ENCODE assay signal across 22 mouse cellular contexts in genomic region chr2:31451530-31451929, GRCm38 (mm10). TPM values are rescaled to one million over a fixed set of nuclear protein-coding genes. Genes with fewer than 3 reads are reported as not detected.
DNase-seq lines count a peak whose midpoint lies in the region; ATAC-seq lines count a peak whose summit lies in the region.
"Had no signal": no experiment of that assay in that cellular context is flagged by ENCODE, and none has a peak within 500 bp of the region (broad histone marks: within the 10 kb centered on the region; RNA-seq: fewer than 3 reads in every experiment).

No protein-coding gene starts in this region.

- peak; percentile 67 for ATAC-seq in CD4-positive, CD25-positive, alpha-beta regulatory T cell, adult 4 months
- ATAC-seq in embryonic facial prominence, embryonic 15.5 days (ENCODE audit: insufficient number of reproducible peaks, low FRiP score, low TSS enrichment, low read depth), result no peak
- ATAC-seq in heart, embryonic 11.5 days (replicated peaks; ENCODE audit: insufficient number of reproducible peaks, low FRiP score, low TSS enrichment), result no peak
- ATAC-seq: hindbrain, postnatal 0 days; liver, embryonic 12.5 days had no signal

- H3K4me1 ChIP-seq in embryonic facial prominence, embryonic 15.5 days, result peaks cover 62% of the 10 kb centered on the region
- H3K4me1 ChIP-seq in heart, embryonic 11.5 days (ENCODE audit: control insufficient read depth, insufficient read depth, low read length), result peaks cover 29% of the 10 kb centered on the region

- H3K9ac ChIP-seq in embryonic facial prominence, embryonic 15.5 days, result no peak overlapping the region
- H3K9ac ChIP-seq in heart, embryonic 11.5 days (ENCODE audit: low read depth, low read length), result no peak overlapping the region
- H3K9ac ChIP-seq: liver, embryonic 12.5 days; neural tube, embryonic 12.5 days had no signal

- H3K9me3 ChIP-seq in embryonic facial prominence, embryonic 15.5 days (replicated peaks), result no peaks in the 10 kb centered on the region
- no peaks in the 10 kb centered on the region for H3K9me3 ChIP-seq in heart, embryonic 11.5 days (replicated peaks; ENCODE audit: control insufficient read depth, low read length)
- H3K9me3 ChIP-seq: forebrain, embryonic 10.5 days; G1E; liver, embryonic 12.5 days; midbrain, embryonic 10.5 days; neural tube, embryonic 12.5 days had no signal

- H3K4me2 ChIP-seq in embryonic facial prominence, embryonic 15.5 days (replicated peaks), result no peak overlapping the region
- no peak overlapping the region for H3K4me2 ChIP-seq in heart, embryonic 11.5 days
- H3K4me2 ChIP-seq: liver, embryonic 12.5 days; neural tube, embryonic 12.5 days had no signal

- H3K27me3 ChIP-seq in embryonic facial prominence, embryonic 15.5 days, result no peaks in the 10 kb centered on the region
- H3K27me3 ChIP-seq in heart, embryonic 11.5 days (ENCODE audit: control insufficient read depth, insufficient read depth, low read length), result 0 out of 2 replicates have a peak, but pooled peaks cover 3% of the 10 kb centered on the region

- peak; percentile 33 for DNase-seq in A20 (ENCODE audit: low read depth, low spot score)
- DNase-seq in thymus, postnatal 10 days (ENCODE audit: low spot score in 2 of 2), result peak; percentile 25 to 43
- DNase-seq in cerebellum, postnatal 14 days, result no peak
- no peak for DNase-seq in gastrocnemius, postnatal 4 days (ENCODE audit: low spot score in 2 of 2)
- DNase-seq: cerebellum, adult 2 months; gastrocnemius, adult 2 months; heart, adult 18-20 months; heart, postnatal 36 days; kidney, adult 9 months; kidney, postnatal 36 days; layer of hippocampus, adult 9-11 months; lung, adult 2 months; lung, postnatal 36 days had no signal

- H3K27ac ChIP-seq in embryonic facial prominence, embryonic 15.5 days (replicated peaks), result peak overlapping the region; percentile 23; the same call in 1 of the 2 replicates
- H3K27ac ChIP-seq in heart, embryonic 11.5 days (ENCODE audit: low read depth, low read length), result no peak overlapping the region
- H3K27ac ChIP-seq: forebrain, embryonic 10.5 days; gastrocnemius, adult 2 months; hindbrain, postnatal 0 days; liver, embryonic 12.5 days; midbrain, embryonic 10.5 days; neural tube, embryonic 12.5 days had no signal

- 32% methylated on average over 1 of the region's 1 CpGs for WGBS in embryonic facial prominence, embryonic 15.5 days
- 41% methylated on average over 1 of the region's 1 CpGs for WGBS in heart, embryonic 11.5 days (ENCODE audit: insufficient replicate concordance)

- H3K4me3 ChIP-seq in embryonic facial prominence, embryonic 15.5 days (replicated peaks), result no peak overlapping the region
- H3K4me3 ChIP-seq in heart, embryonic 11.5 days (ENCODE audit: low read depth, low read length), result no peak overlapping the region
- H3K4me3 ChIP-seq: forebrain, embryonic 10.5 days; gastrocnemius, adult 2 months; liver, embryonic 12.5 days; midbrain, embryonic 10.5 days; neural tube, embryonic 12.5 days had no signal

- H3K36me3 ChIP-seq in embryonic facial prominence, embryonic 15.5 days, result no peaks in the 10 kb centered on the region
- H3K36me3 ChIP-seq in heart, embryonic 11.5 days (ENCODE audit: control insufficient read depth, insufficient read depth, low read length), result no peaks in the 10 kb centered on the region
- H3K36me3 ChIP-seq: forebrain, embryonic 10.5 days; G1E; liver, embryonic 12.5 days; midbrain, embryonic 10.5 days; neural tube, embryonic 12.5 days had no signal

RNA-seq across cellular contexts. Expression of gene Ass1, which starts 18.5 kb away (rescaled TPM):
- polyA plus RNA-seq in CD4-positive, CD25-positive, alpha-beta regulatory T cell, adult 4 months (2017; shearing (Covaris generic)), result 100 to 1,000 TPM; 415 to 537 TPM
- polyA plus RNA-seq in embryonic facial prominence, embryonic 15.5 days (2015; fragmentation: Nextera tagmentation; extraction: Ambion mirVana), result 38.1 and 41.3 TPM in 2 replicates
- 8.8 and 9.0 TPM in 2 replicates for polyA plus RNA-seq in heart, embryonic 11.5 days (2014; fragmentation: Nextera tagmentation; extraction: Ambion mirVana)
- 1 to 10 TPM; 2.8 to 4.2 TPM for total RNA-seq in gastrocnemius, postnatal 4 days (2021)
- total RNA-seq: G1E had no signal
- polyA plus RNA-seq: G1E had no signal

Comparison
In these comparisons a context has a peak if more than half of its experiments do, and no peak if none do; other contexts are left out.
1. DNase-seq: peak in A20 (single experiment) and thymus, postnatal 10 days (2 of 2); none in cerebellum, postnatal 14 days (0 of 2) and gastrocnemius, postnatal 4 days (0 of 2).